Mouse (Mus musculus) CH12.LX (cell line): ENCODE results near the gene Rbm33. TPM values are rescaled to one million over a fixed set of nuclear protein-coding genes. Genes with fewer than 3 reads are reported as not detected.

Source experiments
- DNase-seq: peaks from one replicate; pipeline ENCODE4 v3.0.0-alpha.2; 2013; ENCODE audit errors: extremely low read depth
- H3K27ac ChIP-seq: 2 replicates; pipeline ENCODE4 v1.5.1; 2012; ENCODE audit warnings: low read depth, mild to moderate bottlenecking, control low read depth, moderate library complexity; ENCODE audit not compliant: insufficient read depth
- H3K27me3 ChIP-seq: replicated peaks from 2 replicates; pipeline ENCODE3; 2012; ENCODE audit warnings: inconsistent platforms
- H3K36me3 ChIP-seq, 2 experiments: replicated peaks in 1 of 2; 2 replicates each; pipeline versions ENCODE3 to v1.6.1; 2012; ENCODE audit warnings: inconsistent platforms in 1 of 2, low read length in 1 of 2, mild to moderate bottlenecking in 1 of 2, mixed read lengths in 1 of 2, moderate library complexity in 1 of 2; ENCODE audit not compliant: control insufficient read depth in 1 of 2, insufficient read depth in 1 of 2
- H3K4me1 ChIP-seq, 2 experiments: 2 replicates each; pipeline ENCODE4 v1.6.1; 2012; ENCODE audit warnings: inconsistent platforms in 1 of 2, moderate library complexity in 1 of 2; ENCODE audit not compliant: insufficient read depth in 2 of 2, control insufficient read depth in 1 of 2
- H3K4me2 ChIP-seq: 2 replicates; pipeline ENCODE4 v1.6.1; 2012; ENCODE audit warnings: low read depth, mild to moderate bottlenecking, control low read depth; ENCODE audit not compliant: poor library complexity, insufficient read depth, severe bottlenecking
- H3K4me3 ChIP-seq, 3 experiments: fragments of 150-350 bp in 1 of 3; sonication (generic) in 1 of 3; replicated peaks in 1 of 3; 2 replicates each; pipeline versions ENCODE3 to v1.5.1; 2011 to 2012; ENCODE audit warnings: low read depth in 2 of 3, low read length in 2 of 3, mild to moderate bottlenecking in 2 of 3, moderate library complexity in 2 of 3, control low read depth in 1 of 3, improper control_type of control experiment in 1 of 3, inconsistent platforms in 1 of 3, mixed read lengths in 1 of 3; ENCODE audit not compliant: poor library complexity in 1 of 3
- H3K79me2 ChIP-seq: replicated peaks from 2 replicates; pipeline ENCODE4 v1.6.1; 2012; ENCODE audit warnings: mild to moderate bottlenecking, moderate library complexity; ENCODE audit not compliant: control insufficient read depth, poor library complexity, insufficient read depth, severe bottlenecking; ENCODE audit errors: extremely low read depth
- H3K9ac ChIP-seq: 2 replicates; pipeline ENCODE4 v1.6.1; 2012; ENCODE audit warnings: low read depth, mild to moderate bottlenecking, control low read depth, moderate library complexity; ENCODE audit not compliant: insufficient read depth
- H3K9me3 ChIP-seq: replicated peaks from 2 replicates; pipeline ENCODE3; 2012; ENCODE audit warnings: low read length, inconsistent platforms, mixed read lengths
- BHLHE40 ChIP-seq: IDR thresholded peaks from 2 replicates; pipeline ENCODE4 v1.6.1; 2011; ENCODE audit warnings: mild to moderate bottlenecking, low read depth, low read length, improper control_type of control experiment
- CHD1 ChIP-seq: IDR thresholded peaks from 2 replicates; pipeline ENCODE4 v1.6.1; 2012; ENCODE audit warnings: low read depth, low read length, improper control_type of control experiment, inconsistent platforms
- ELF1 ChIP-seq: IDR thresholded peaks from 2 replicates; pipeline ENCODE4 v1.6.1; 2014; ENCODE audit warnings: low read depth, mild to moderate bottlenecking, inconsistent platforms, low read length, improper control_type of control experiment
- ETS1 ChIP-seq: conservative IDR thresholded peaks from 2 replicates; pipeline ENCODE4 v1.6.1; 2012; ENCODE audit warnings: low read depth, mild to moderate bottlenecking, inconsistent platforms, low read length, improper control_type of control experiment, moderate library complexity
- HCFC1 ChIP-seq: IDR thresholded peaks from 2 replicates; pipeline ENCODE4 v1.6.1; 2012; ENCODE audit warnings: low read depth, mild to moderate bottlenecking, inconsistent platforms, low read length, improper control_type of control experiment
- IRF4 ChIP-seq: IDR thresholded peaks from 2 replicates; pipeline ENCODE4 v1.6.1; 2014; ENCODE audit warnings: low read depth, mild to moderate bottlenecking, inconsistent platforms, low read length, improper control_type of control experiment
- JUND ChIP-seq: conservative IDR thresholded peaks from 2 replicates; pipeline ENCODE4 v1.6.1; 2011; ENCODE audit warnings: low read depth, low read length, improper control_type of control experiment
- MAFK ChIP-seq: IDR thresholded peaks from 2 replicates; pipeline ENCODE4 v1.6.1; 2011; ENCODE audit warnings: low read length, improper control_type of control experiment; ENCODE audit not compliant: insufficient replicate concordance
- MAX ChIP-seq: IDR thresholded peaks from 2 replicates; pipeline ENCODE4 v1.6.1; 2011; ENCODE audit warnings: low read length, improper control_type of control experiment
- MEF2A ChIP-seq: IDR thresholded peaks from 2 replicates; pipeline ENCODE4 v1.6.1; 2014; ENCODE audit warnings: low read depth, mild to moderate bottlenecking, inconsistent platforms, low read length, improper control_type of control experiment, borderline replicate concordance
- MXI1 ChIP-seq: IDR thresholded peaks from 2 replicates; pipeline ENCODE4 v1.6.1; 2011; ENCODE audit warnings: mild to moderate bottlenecking, low read depth, low read length, improper control_type of control experiment
- MYC ChIP-seq: IDR thresholded peaks from 2 replicates; pipeline ENCODE4 v1.6.1; 2011; ENCODE audit warnings: low read depth, mild to moderate bottlenecking, improper control_type of control experiment, low read length
- NRF1 ChIP-seq: IDR thresholded peaks from 2 replicates; pipeline ENCODE4 v1.6.1; 2014; ENCODE audit warnings: low read depth, mild to moderate bottlenecking, inconsistent platforms, low read length, improper control_type of control experiment, moderate library complexity
- POLR2A ChIP-seq: IDR thresholded peaks from 2 replicates; pipeline ENCODE4 v1.6.1; 2011; ENCODE audit warnings: low read depth, mild to moderate bottlenecking, improper control_type of control experiment, low read length
- POLR2AphosphoS2 ChIP-seq: IDR thresholded peaks from 2 replicates; pipeline ENCODE4 v1.6.1; 2011; ENCODE audit warnings: low read depth, low read length, improper control_type of control experiment
- RAD21 ChIP-seq: IDR thresholded peaks from 2 replicates; pipeline ENCODE4 v1.6.1; 2011; ENCODE audit warnings: low read depth, mild to moderate bottlenecking, low read length, improper control_type of control experiment, moderate library complexity
- RCOR1 ChIP-seq: conservative IDR thresholded peaks from 2 replicates; pipeline ENCODE4 v1.6.1; 2012; ENCODE audit warnings: low read depth, mild to moderate bottlenecking, inconsistent platforms, low read length, improper control_type of control experiment
- SIN3A ChIP-seq: IDR thresholded peaks from 2 replicates; pipeline ENCODE4 v1.6.1; 2012; ENCODE audit warnings: low read length, improper control_type of control experiment, inconsistent platforms
- TBP ChIP-seq: conservative IDR thresholded peaks from 2 replicates; pipeline ENCODE4 v1.6.1; 2011; ENCODE audit warnings: low read depth, low read length, improper control_type of control experiment
- USF1 ChIP-seq: IDR thresholded peaks from 2 replicates; pipeline ENCODE4 v1.6.1; 2014; ENCODE audit warnings: low read depth, mild to moderate bottlenecking, inconsistent platforms, low read length, improper control_type of control experiment
- USF2 ChIP-seq: conservative IDR thresholded peaks from 2 replicates; pipeline ENCODE4 v1.6.1; 2011; ENCODE audit warnings: low read depth, low read length, improper control_type of control experiment
- ZC3H11A ChIP-seq: IDR thresholded peaks from 2 replicates; pipeline ENCODE4 v1.6.1; 2012; ENCODE audit warnings: low read depth, mild to moderate bottlenecking, inconsistent platforms, low read length, improper control_type of control experiment
- ZKSCAN1 ChIP-seq: IDR thresholded peaks from 2 replicates; pipeline ENCODE4 v1.6.1; 2012; ENCODE audit warnings: low read depth, inconsistent platforms, low read length, improper control_type of control experiment, borderline replicate concordance
- ZMIZ1 ChIP-seq: IDR thresholded peaks from 2 replicates; pipeline ENCODE4 v1.6.1; 2012; ENCODE audit warnings: low read depth, mild to moderate bottlenecking, inconsistent platforms, low read length, improper control_type of control experiment
- ZNF384 ChIP-seq: IDR thresholded peaks from 2 replicates; pipeline ENCODE4 v1.6.1; 2012; ENCODE audit warnings: low read depth, low read length, improper control_type of control experiment, inconsistent platforms
- dilution Hi-C: fragments of 300-500 bp; cut with MboI; formaldehyde crosslinking; loops from 2 replicates; pipeline ENCODE4 v1.14.3; 2020; ENCODE audit warnings: low sequenced_read_pairs; ENCODE audit not compliant: extremely low pct_unique_long_range_greater_than_20kb, extremely low pct_ligation_motif_present
- in situ Hi-C: fragments of 300-500 bp; cut with MboI; formaldehyde crosslinking; loops from 3 replicates; pipeline ENCODE4 v1.14.3; 2019; ENCODE audit warnings: low sequenced_read_pairs, low pct_ligation_motif_present, low pct_unique_long_range_greater_than_20kb, mixed read lengths
- polyA plus RNA-seq: library from polyadenylated mRNA; unstranded; fragments of >175 nt; gene quantifications from 2 replicates; pipeline ENCODE4 v1.2.1, GENCODE M21; 2012; ENCODE audit warnings: low read depth; ENCODE audit not compliant: insufficient read length
- total RNA-seq, 2 experiments: library from RNA; depleted of rRNA; stranded (reverse); fragments of 300-350 nt in 1 of 2; fragments of >200 nt in 1 of 2; gene quantifications; 2 replicates each; pipeline ENCODE4 v1.2.3; 2012 to 2014

The Rbm33 gene
- total and polyA plus RNA-seq, 3 experiments = 7.4 to 50.3 (median 15.1) TPM

- no peak overlapping the region for H3K4me3 ChIP-seq
- no peak overlapping the region for H3K27ac ChIP-seq
- TF ChIP-seq RAD21 (no peak), MAFK (no peak), POLR2A (no peak), ZMIZ1 (no peak), JUND (no peak), USF2 (no peak), NRF1 (no peak), MEF2A (no peak), USF1 (no peak), POLR2AphosphoS2 (no peak), ZKSCAN1 (no peak)
- DNase-seq = no peak
- H3K36me3 ChIP-seq = peaks cover 37 to 78% of the 10 kb centered on the region in 2 experiments
- in situ Hi-C loops = no loop called here
- peaks cover 0 to 13% of the 10 kb centered on the region in 2 experiments; a peak in 2 of 4 replicates for H3K4me1 ChIP-seq
- H3K27me3 ChIP-seq = no peaks in the 10 kb centered on the region
- H3K9ac ChIP-seq = no peak overlapping the region
- H3K4me2 ChIP-seq = no peak overlapping the region
- no peaks in the 10 kb centered on the region for H3K9me3 ChIP-seq
- dilution Hi-C loops = no loop called here
- 0 out of 2 replicates have a peak, but pooled peaks cover 3% of the 10 kb centered on the region for H3K79me2 ChIP-seq
Measured at GRCm38 (mm10) chr5:28368056-28368455, 51.1 kb downstream of the Rbm33 start.

- no peak for DNase-seq
- Histone ChIP-seq H3K9ac (no peak overlapping the region), H3K4me1 (peaks cover 0 to 19% of the 10 kb centered on the region in 2 experiments; a peak in 2 of 4 replicates), H3K27ac (no peak overlapping the region), H3K27me3 (no peaks in the 10 kb centered on the region), H3K79me2 (peaks cover 3% of the 10 kb centered on the region; the same call in 1 of the 2 replicates), H3K36me3 (peaks cover 32 to 72% of the 10 kb centered on the region in 2 experiments), H3K4me3 (no peak overlapping the region), H3K4me2 (no peak overlapping the region)
- in situ Hi-C loops = no loop called here
- dilution Hi-C loops = no loop called here
- TF ChIP-seq NRF1 (no peak), SIN3A (no peak), MAX (no peak), MXI1 (no peak), TBP (no peak), ETS1 (no peak), CHD1 (no peak), MYC (no peak), ZNF384 (no peak), POLR2A (no peak), RAD21 (no peak), ZKSCAN1 (no peak), MEF2A (no peak), HCFC1 (no peak), ELF1 (no peak), ZC3H11A (no peak), IRF4 (no peak), RCOR1 (no peak), BHLHE40 (no peak)
- TF ChIP-seq, all 38 proteins: peak for 0
- no peaks in the 10 kb centered on the region for H3K9me3 ChIP-seq
Measured at GRCm38 (mm10) chr5:28370836-28371235, 53.9 kb downstream of the Rbm33 start.
